Mouse (Mus musculus): ENCODE measurements around the gene Cth. TPM values are rescaled to one million over a fixed set of nuclear protein-coding genes. Genes with fewer than 3 reads are reported as not detected.
"Not testable (repeated sequence)": the region's sequence is repeated elsewhere in the genome, so short reads cannot be mapped to it uniquely, and the experiment has no call there.

The Cth gene
- 1 to 10 TPM; 7.5 to 8.4 TPM for total RNA-seq (2021)

- peak; percentile 55 to 67 for DNase-seq (ENCODE audit: extremely low spot score in 1 of 2, low spot score in 1 of 2)
Measured at GRCm38 (mm10) chr3:157924692-157925328, at the start of gene Cth. Cth (minus strand) TSS chr3:157925077.

- DNase-seq (ENCODE audit: extremely low spot score in 1 of 2, low spot score in 1 of 2), result no peak
Measured at GRCm38 (mm10) chr3:157973236-157973635, 48.4 kb upstream of the Cth start.

GRCm38 (mm10) chr3:157971151-157971550, 46.3 kb upstream of the Cth start:
- DNase-seq (ENCODE audit: extremely low spot score in 1 of 2, low spot score in 1 of 2), result no peak

GRCm38 (mm10) chr3:157957320-157957719, 32.4 kb upstream of the Cth start:
- no peak for DNase-seq (ENCODE audit: extremely low spot score in 1 of 2, low spot score in 1 of 2)

- no peak for DNase-seq (ENCODE audit: extremely low spot score in 1 of 2, low spot score in 1 of 2)
Measured at GRCm38 (mm10) chr3:157956201-157956600, 31.3 kb upstream of the Cth start.

GRCm38 (mm10) chr3:157955466-157955865, 30.6 kb upstream of the Cth start:
- DNase-seq (ENCODE audit: extremely low spot score in 1 of 2, low spot score in 1 of 2), result no peak

GRCm38 (mm10) chr3:157952716-157953115, 27.8 kb upstream of the Cth start:
- no peak for DNase-seq (ENCODE audit: extremely low spot score in 1 of 2, low spot score in 1 of 2)

- DNase-seq (ENCODE audit: extremely low spot score in 1 of 2, low spot score in 1 of 2), result peak; percentile 36 to 62
Measured at GRCm38 (mm10) chr3:157947383-157948280, 22.8 kb upstream of the Cth start.

- peak; percentile 81 to 93 for DNase-seq (ENCODE audit: extremely low spot score in 1 of 2, low spot score in 1 of 2)
Measured at GRCm38 (mm10) chr3:157946843-157947358, 22.0 kb upstream of the Cth start, which contains the start of gene Ankrd13c. Ankrd13c (plus strand) TSS chr3:157947239.

GRCm38 (mm10) chr3:157938585-157938984, 13.7 kb upstream of the Cth start:
- no peak for DNase-seq (ENCODE audit: extremely low spot score in 1 of 2, low spot score in 1 of 2)

GRCm38 (mm10) chr3:157934301-157934823, 9.5 kb upstream of the Cth start:
- DNase-seq (ENCODE audit: extremely low spot score in 1 of 2, low spot score in 1 of 2), result no peak

- not testable (repeated sequence) for DNase-seq (ENCODE audit: extremely low spot score in 1 of 2, low spot score in 1 of 2)
Measured at GRCm38 (mm10) chr3:157933223-157933622, 8.3 kb upstream of the Cth start.

- no peak for DNase-seq (ENCODE audit: extremely low spot score in 1 of 2, low spot score in 1 of 2)
Measured at GRCm38 (mm10) chr3:157932074-157932473, 7.2 kb upstream of the Cth start.

GRCm38 (mm10) chr3:157931592-157931991, 6.7 kb upstream of the Cth start:
- no peak for DNase-seq (ENCODE audit: extremely low spot score in 1 of 2, low spot score in 1 of 2)

- no peak for DNase-seq (ENCODE audit: extremely low spot score in 1 of 2, low spot score in 1 of 2)
Measured at GRCm38 (mm10) chr3:157929417-157929816, 4.5 kb upstream of the Cth start.

- no peak for DNase-seq (ENCODE audit: extremely low spot score in 1 of 2, low spot score in 1 of 2)
Measured at GRCm38 (mm10) chr3:157928731-157929130, 3.9 kb upstream of the Cth start.

GRCm38 (mm10) chr3:157926761-157927160, 1.9 kb upstream of the Cth start:
- no peak for DNase-seq (ENCODE audit: extremely low spot score in 1 of 2, low spot score in 1 of 2)

- no peak for DNase-seq (ENCODE audit: extremely low spot score in 1 of 2, low spot score in 1 of 2)
Measured at GRCm38 (mm10) chr3:157925706-157926510, 1.0 kb upstream of the Cth start.

- no peak for DNase-seq (ENCODE audit: extremely low spot score in 1 of 2, low spot score in 1 of 2)
Measured at GRCm38 (mm10) chr3:157923268-157923835, 1.5 kb downstream of the Cth start.

GRCm38 (mm10) chr3:157921376-157921775, 3.5 kb downstream of the Cth start:
- DNase-seq (ENCODE audit: extremely low spot score in 1 of 2, low spot score in 1 of 2), result no peak
